Mouse (Mus musculus): ENCODE data around the gene Htr6.
A peak's percentile ranks its signal among the peaks of the same experiment; 100 is the strongest.

Gene Htr6

DNA sequence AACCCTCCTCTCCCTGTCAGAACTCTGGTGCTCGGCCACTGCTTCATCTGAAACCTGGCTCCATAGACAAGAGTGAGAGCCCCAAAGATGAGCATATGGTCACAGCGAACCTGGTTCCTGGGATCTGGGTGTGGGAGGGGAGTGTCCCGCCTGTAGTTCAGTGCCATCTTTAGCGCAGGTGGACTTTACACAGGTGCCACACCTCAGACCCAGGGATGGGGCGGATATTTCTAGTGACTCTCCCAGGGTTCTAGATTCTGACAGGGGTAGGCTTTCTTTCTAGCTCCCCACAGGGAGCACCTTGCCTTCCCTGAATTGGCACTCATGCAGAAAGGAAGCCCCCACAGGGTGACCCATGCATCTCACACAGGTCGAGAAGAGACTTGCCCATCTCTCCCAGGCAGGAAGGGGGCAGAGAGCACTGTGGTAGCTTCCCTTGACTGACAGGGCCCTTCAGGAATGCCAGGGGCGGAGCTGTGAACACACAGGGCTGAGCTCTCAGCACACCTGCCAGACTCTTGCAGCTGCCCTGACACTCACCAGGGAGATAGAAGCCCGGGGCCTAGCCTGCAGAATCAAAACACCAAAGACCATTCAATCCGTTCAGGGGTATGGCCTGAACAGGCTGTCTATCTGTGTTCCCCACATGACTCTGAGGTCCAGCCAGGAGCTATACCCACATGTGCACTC is 13.8 kb upstream of the Htr6 start:
- no peak for DNase-seq (ENCODE audit: extremely low spot score)

DNA sequence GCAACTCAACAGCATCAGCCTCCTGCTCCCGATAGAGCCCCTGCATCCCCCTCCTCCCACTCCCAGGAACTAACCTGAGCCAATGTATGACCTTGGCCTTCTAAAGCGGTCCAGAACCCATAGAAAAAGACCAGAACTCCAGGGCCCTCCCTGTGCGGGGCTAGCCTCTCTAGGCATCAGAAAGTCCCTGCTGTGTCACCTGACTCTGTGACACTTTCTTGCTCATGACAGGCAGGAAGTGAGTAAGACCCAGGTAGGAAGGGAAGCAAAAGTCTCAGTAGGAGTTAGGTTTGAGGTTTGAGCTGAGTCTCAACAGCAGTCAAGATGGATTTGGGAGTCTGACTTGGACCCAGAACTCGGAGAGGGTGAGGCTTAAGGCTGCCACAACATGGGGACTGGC is 11.6 kb upstream of the Htr6 start:
- DNase-seq (ENCODE audit: extremely low spot score): no peak

DNA sequence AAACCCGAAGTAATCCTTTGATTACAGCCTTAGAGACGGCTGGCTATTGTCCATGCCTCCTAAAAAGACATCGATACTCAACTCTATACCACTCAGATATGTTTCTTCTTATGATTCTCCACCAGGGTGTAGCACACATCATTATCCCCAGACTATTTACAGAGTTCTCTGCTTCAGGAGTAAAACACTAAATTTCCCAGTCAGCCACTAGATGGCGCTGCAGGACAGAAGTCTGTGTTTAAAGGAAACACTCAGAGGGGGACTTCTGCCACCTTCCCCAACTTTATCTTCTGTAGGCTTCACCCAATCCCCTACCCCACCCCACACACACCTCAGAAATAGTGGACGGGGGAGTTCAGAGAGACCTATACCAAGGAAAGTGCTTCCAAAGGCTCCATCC is 10.7 kb upstream of the Htr6 start:
- peak; percentile 80 for DNase-seq (ENCODE audit: extremely low spot score)

DNA sequence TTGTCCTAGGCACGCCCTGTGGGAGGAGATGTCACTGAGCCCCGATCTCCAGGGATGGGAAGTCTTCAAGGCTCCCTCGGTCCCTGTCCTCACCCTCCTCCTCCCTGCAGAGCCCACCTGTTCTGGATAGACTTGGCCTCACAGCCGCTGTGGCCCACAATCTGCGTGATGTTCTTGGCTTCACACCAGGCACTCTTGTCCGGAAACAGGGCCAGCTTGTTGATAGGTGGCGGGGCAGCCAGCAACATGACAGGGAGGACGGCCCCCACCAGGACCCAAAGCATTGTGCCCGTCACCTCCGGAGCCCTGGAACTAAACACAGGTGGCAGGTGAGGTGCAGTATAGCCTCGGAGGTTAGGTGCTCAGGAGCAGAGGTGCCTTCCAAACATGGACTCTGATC is 10.0 kb upstream of the Htr6 start:
- no peak for DNase-seq (ENCODE audit: extremely low spot score)

DNA sequence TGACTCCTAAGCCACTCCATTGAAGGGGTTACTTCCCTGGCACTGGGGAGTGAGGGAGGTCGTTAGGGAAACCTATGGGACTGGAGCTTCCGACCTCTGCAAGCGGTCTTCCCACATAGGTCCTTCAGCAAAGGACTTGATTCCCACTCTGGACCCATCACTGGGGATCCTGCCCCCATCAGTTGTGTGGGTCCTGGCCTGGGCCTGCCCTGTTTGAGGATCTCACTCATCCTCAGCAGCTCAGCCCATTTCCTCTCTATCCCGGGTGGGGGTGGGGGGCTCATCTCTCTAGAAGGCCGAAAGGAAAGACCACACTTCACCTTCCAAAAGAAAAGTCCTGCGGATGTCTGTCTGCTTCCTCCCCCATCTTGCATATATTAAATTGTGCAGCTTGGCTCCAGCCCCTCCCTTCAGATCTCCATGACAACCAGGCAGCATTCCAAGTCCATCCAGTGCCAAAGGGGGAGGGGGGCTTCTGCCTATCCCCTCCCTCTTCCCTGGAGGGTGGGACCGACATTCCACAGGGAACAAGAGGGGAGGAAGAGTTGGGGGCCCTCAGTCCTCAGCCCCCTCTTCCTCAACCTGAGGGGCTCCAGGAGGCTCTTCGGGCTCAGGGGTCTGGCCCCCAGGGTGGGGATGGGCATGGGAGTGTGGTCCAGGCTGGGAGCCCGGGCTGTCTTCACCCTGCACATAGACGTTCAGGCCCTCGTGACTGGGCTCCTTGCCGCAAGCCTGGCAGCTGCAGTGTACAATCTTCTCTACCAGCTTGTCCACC is 7.6 kb upstream of the Htr6 start:
- DNase-seq (ENCODE audit: extremely low spot score): peak; percentile 47

DNA sequence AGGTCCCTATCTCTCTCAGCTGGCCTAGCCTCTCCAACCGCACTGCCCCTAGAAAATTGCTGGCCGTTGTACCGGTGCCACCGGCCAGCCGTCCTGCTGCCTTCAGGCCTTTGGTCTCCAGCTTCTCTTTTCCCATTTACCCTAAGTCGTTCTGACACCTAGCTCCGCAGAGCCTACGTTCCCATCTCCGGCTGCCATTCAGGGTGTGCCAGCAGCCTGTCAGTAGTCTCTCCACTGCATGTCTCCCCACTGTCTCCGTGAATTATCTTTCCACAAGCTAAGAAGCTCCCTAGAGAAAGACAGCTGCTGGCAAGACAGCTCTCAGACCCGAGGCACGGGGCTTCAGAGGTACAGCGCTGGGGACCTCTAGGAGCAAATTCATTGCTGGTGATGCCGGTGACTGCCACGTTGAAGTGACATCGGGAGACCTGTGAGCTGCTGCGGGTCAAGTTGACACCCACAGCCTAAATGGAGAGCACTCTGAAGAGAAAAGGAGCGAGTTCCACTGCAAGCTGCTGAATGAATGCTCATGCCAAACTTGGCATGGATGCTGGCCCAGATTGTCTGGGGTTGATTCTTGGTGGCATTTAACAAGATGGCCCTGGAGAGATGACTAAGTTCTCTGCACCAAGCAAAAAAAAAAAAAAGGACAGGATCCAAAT is 6.0 kb upstream of the Htr6 start:
- no peak for DNase-seq (ENCODE audit: extremely low spot score)

DNA sequence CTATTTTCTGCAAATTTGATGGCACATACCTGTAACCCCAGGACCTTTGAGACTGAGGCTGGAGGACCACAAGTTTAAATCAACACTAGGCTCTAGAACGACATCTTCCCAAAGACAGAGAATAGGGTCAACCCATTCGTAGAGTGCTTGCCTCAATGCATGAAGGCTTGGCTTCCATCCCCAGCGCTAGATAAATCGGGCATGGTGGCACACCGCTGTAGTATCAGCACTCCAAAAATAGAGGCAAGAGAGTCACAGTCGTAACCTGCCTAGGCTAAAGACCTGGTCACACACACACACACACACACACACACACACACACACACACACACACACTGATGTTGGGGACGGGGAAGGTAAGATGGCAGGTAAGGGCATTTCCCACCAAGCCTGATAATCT is 4.9 kb upstream of the Htr6 start:
- DNase-seq (ENCODE audit: extremely low spot score): no peak

DNA sequence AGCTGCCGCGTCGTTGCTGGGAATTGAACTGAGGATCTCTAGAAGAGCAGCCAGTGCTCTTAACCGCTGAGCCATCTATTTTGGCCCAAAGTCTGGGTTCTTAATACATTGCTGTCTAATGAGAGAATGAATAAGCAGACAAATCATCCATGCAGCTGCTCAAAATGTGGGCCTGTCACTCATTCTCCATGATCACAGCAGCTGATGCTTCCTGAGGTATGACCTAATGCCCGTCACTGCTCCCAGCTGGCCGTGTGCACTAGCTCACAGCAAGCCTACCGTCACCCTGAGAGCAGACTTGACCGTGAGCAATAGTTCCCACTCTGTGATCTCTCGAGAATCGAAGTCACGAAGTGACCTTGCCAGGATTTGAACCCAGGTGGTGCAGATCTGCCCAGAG is 4.1 kb upstream of the Htr6 start:
- DNase-seq (ENCODE audit: extremely low spot score): no peak

DNA sequence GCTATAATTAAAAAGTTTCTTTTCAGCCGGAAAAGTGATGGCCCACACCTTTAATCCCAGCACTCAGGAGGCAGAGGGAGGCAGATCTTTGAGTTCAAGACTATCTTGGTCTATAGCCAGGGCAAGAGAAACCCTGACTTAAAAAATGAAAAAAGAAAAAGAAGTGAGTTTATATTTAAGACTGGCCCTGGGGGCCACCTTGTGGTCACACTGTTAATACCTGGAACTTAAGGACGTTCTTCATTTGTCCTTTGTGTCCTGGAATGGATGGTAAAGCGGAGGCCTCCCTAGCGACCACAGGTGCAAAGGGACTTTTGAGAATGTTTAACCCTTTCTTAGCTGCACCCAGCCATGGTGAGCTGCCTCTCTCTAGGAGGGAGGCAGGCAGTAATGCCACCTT is 3.4 kb upstream of the Htr6 start:
- DNase-seq (ENCODE audit: extremely low spot score): no peak

DNA sequence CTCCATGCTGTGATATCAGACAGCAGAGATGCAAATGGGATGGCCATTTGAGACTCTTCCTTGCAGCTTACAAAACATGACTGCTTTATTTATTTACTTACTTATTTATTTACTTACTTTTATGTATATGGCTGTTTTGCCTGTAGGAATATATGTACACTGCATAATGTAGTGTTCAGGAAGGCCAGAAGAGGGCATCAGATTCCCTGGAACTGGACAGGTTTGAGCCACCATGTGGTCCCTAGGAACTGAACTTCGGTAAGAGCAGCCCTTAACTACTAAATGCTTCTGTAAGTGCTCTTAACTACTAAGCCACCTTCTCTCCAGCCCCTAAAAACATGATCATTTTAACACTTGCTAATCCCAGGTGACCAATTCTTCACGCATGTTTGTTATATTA is 2.9 kb upstream of the Htr6 start:
- no peak for DNase-seq (ENCODE audit: extremely low spot score)

DNA sequence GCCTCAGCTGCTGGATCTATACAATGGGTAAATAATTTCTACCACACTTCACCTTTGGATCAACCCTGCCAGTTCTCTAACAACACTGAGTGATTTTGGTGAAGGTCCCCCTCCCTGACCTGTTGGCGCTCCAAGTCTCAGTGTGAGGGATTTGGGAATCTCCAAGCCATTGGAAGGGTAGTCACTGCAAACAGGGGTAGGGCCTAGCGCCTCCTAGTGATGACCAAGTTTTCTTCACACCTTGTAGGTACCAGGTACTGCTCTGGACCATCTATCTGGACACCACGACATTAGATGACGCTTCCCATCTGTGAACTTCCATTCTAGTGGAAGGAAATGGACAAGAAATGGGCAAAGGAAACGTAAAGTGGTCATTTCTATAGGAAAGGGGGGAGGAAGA is 545 bp upstream of the Htr6 start:
- no peak for DNase-seq (ENCODE audit: extremely low spot score)

DNA sequence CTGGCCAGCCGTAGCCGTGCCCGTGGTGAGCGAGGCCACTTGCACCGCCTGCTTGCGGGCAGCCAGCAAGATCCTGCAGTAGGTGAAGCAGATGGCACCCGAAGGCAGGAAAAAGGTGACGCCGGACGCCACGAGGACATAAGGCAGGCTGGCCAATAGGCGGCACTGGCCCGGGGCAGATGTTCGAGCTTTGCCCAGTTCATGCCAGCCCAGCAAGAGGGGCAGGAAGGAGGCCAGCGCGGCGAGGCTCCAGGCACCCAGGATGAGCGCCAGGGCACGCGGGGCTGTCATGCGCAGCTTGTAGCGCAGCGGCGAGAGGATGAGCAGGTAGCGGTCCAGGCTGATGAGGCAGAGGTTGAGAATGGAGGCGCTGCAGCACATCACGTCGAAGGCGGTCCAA is 1.3 kb downstream of the Htr6 start:
- no peak for DNase-seq (ENCODE audit: extremely low spot score)

DNA sequence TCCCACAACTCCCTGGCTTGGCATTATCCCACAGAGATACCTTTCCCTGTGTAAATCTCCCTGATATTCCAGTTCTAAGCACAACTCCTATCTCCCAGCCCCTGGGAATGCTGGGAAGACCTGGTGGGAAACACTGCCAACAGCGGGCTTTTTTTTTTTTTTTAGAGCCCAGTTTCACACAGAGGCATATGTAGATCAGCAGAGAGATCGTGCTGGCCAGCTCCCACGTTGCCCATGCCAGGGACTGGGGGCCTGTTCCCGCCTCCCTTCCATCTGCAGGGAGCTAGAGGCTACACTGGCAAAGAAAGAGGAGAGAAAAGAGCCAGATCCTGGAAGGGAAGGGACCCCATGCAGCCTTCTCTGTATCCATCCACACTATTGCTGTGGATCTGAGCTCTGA is 7.1 kb downstream of the Htr6 start:
- DNase-seq (ENCODE audit: extremely low spot score): no peak

DNA sequence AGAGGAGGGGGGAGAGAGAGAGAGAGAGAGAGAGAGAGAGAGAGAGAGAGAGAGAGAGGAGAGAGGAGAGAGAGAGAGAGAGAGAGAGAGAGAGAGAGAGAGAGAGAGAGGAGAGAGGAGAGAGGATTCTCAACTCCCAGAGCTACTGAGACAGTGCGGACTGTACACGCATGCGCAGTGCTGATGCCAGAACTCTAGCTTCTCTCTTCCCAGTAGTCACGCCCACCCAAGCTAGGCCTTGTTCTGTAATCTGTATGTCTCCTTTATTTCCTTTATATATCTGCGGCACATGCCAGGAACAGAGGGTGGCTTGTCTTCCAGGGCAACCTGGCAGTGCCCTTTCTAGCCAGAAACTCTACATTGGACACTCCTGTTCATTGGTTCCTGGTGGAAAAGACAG is 10.5 kb downstream of the Htr6 start:
- DNase-seq (ENCODE audit: extremely low spot score): no peak

DNA sequence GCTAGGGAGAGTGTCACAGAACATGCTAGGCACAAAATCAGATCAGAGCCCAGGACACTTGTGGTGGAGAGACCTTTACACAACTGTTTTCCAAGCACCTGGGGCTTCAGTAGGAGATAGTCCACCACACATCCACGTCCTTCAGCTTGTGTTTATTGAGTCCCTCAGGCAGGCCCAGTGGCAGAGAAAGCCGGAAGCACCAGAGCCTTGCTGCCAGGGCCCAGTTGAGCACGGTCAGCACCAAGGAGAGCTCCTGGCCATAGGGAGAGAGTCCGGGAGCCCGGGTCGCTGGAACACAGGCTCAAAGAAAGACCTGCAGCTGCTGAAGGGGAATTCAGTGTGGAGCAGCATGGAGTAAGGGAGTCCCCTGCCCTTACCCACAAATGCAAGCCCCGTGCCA is 15.8 kb downstream of the Htr6 start:
- DNase-seq (ENCODE audit: extremely low spot score): peak; percentile 67

DNA sequence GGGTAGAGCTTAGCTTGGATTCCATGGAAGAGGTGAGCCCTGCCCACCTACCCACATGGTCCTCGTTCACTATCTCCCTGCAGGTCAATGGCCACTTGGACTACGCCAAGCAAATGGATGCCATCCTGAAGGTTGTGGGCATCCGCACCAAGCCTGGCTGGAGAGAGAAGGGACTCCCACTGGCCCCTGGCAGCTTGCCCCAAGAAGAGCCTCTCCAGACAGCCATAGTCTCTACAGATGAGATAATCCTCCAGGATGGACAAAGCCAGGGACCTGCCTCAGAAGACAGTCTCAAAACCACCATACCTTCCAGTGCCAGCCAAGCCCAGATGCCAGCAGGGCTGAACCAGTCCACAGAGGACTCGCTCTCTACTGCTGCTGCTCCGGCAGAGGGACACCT is 17.3 kb downstream of the Htr6 start:
- DNase-seq (ENCODE audit: extremely low spot score): no peak

DNA sequence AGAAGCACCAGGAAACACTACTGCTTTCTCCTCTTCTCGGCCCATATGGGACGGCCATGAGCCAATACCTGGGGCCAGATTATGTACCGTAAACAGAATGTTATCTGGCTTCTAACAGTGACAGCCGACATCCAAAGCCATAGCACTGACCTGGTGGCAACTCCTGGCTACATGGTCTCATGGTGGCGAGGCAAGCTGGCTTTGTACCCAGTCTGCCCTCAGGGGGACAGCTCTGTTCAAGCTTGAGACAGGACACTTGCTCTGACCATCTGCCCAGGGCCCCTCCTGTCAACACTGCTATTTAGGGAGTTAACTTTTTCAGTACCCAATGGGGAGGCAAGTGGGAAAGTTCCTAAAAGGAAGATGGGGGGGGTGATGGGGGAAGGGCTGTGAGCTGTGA is 18.1 kb downstream of the Htr6 start:
- no peak for DNase-seq (ENCODE audit: extremely low spot score)

DNA sequence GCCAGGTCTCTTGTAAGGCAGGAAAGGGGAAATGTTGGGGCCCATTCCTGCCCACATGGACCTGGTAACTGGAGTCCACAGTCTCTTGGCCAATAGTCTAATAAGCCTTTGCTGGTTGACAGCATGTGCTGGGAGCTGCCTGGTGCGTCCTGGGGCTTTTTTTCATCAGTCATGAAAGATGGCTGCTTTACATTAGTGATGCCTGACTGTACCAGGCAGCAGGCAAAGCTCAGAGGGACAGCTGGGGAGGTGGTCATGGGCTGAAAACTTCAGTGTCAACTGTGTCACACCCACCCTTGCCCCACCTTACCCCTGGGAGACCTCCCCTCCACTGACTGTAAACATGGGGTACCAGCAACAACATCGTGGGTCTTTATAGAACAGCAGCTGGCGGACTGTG is 19.6 kb downstream of the Htr6 start:
- no peak for DNase-seq (ENCODE audit: extremely low spot score)

DNA sequence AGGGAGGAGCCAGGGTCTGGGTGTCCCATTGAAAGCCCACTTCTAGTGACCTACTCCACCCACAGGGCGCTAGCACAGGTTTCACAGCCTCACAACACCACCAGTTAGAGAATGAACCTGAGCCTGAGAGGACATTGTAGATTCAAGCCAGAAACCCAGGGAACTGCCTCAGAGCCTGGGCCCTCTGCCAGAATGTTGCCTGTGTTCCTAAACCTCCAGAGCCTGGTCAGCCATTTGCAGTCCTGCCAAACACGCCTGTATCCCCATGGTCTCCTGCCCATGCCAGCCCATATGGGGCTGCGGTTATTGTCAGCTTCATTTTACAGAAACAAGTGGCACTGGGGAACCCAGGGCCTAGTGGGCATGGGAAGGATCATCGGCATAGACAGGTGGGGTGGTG is 20.0 kb downstream of the Htr6 start:
- DNase-seq (ENCODE audit: extremely low spot score): no peak

DNA sequence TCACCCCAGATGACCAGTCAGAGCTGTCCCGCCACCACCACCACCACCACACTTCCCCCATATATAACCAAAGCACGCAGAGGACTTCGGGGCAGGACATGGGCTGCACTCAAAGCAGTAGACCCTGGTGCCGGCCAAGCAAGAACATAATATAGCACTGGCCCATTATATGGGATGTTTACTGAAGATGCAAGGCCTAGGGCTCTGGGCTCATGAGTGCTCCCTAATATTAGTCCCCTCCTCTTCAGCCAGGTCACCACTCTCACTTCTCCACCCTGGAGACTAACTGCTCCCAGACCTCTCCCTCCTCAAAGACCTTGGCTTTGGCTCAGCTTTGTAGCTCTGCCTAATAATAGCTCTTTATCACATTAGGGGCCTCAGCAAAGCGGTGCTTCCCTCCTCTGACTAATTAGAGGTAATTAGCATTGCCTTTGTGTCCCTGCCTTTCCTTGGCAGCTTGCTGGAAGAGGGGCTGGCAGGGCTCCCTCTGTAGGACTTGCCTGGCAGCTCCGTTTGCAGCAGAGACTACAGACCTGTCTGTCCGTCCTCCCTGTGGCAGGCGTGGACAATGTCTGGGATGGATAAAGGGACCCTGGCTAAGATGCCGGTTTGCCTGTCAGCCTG is 21.0 kb downstream of the Htr6 start:
- no peak for DNase-seq (ENCODE audit: extremely low spot score)

DNA sequence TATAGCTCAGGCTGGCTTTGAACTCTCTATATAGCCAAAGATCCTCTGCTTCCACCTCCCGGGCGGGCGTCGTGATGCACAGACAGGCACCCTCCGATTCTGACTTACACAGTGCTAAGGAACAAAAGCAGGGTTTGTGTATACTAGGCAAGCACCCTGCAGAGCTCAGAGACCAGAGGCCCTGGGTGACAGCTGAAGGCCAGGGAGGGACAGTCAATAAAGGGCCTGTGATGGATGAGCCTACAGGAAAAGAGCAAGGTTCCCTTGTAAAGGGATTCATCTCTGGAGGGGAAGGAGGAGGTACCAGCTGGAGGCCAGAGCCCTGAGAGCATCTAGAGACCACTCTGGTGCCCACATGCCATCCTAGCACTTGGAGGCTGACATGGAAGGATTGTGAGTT is 22.0 kb downstream of the Htr6 start:
- no peak for DNase-seq (ENCODE audit: extremely low spot score)

DNA sequence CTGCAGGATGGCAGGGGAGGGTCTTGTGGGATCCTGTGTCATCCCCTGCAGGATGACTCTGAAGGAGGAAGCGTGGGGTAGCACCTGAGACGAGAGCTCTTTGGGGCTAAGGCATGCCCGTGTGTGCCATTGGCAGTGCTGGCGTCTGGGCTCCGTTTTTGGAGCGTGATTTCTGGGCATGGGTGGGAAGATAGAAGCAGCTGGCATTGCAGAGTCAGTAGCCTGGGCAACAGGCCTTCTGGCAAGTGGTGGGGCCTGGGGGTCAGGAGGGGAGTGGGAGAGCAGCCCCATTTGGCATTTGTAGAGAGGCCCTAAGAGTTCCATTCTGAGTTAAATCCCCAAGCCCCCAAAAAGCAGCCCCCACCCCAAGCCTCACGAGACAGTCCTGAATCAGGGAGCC is 22.6 kb downstream of the Htr6 start:
- no peak for DNase-seq (ENCODE audit: extremely low spot score)

DNA sequence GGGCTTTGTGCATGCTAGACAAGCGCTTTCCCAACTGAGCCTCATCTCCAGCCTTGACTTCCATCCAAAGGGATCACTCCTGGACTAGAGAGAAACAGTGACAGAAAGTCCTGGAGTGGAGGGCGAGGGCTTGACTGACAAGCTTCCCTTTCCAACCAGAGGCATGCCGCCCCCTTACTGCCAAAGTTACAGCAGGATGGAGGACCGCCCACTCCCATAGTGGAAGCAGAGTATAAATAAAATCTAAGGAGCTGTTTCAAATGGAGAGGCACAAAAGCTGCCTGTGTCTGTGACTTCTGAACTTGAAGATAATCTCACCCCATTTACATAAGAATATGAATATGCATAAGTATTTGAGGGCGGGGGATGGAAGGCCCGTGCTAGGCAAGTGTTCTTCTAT is 26.9 kb downstream of the Htr6 start:
- DNase-seq (ENCODE audit: extremely low spot score): no peak
